Mouse (Mus musculus) liver, embryonic 15.5 days (tissue): ENCODE results near the gene Rsph6a. TPM values are rescaled to one million over a fixed set of nuclear protein-coding genes. Genes with fewer than 3 reads are reported as not detected.

Source experiments
- ATAC-seq: fragments of 200-750 bp; cut with Nextera tagmentation; 2 replicates; pipeline ENCODE4 v1.8.0; 2017; ENCODE audit warnings: moderate number of reproducible peaks, mild to moderate bottlenecking, moderate library complexity; ENCODE audit not compliant: insufficient read depth
- H3K27ac ChIP-seq: fragments of 300-500 bp; sonication (generic); replicated peaks from 2 replicates; pipeline ENCODE4 v1.5.1; 2015; ENCODE audit warnings: mild to moderate bottlenecking, inconsistent platforms
- H3K27me3 ChIP-seq: fragments of 300-500 bp; sonication (generic); 2 replicates; pipeline ENCODE4 v1.6.1; 2015; ENCODE audit warnings: mild to moderate bottlenecking, inconsistent platforms
- H3K36me3 ChIP-seq: fragments of 300-500 bp; sonication (generic); replicated peaks from 2 replicates; pipeline ENCODE4 v1.6.1; 2015; ENCODE audit warnings: moderate library complexity, mild to moderate bottlenecking, inconsistent platforms
- H3K4me1 ChIP-seq: fragments of 300-500 bp; sonication (generic); replicated peaks from 2 replicates; pipeline ENCODE4 v1.6.1; 2015; ENCODE audit warnings: inconsistent platforms
- H3K4me2 ChIP-seq: fragments of 300-500 bp; sonication (generic); 2 replicates; pipeline ENCODE4 v1.6.1; 2015; ENCODE audit warnings: moderate library complexity, mild to moderate bottlenecking, inconsistent platforms
- H3K4me3 ChIP-seq: fragments of 300-500 bp; sonication (generic); replicated peaks from 2 replicates; pipeline ENCODE4 v1.5.1; 2015; ENCODE audit warnings: mild to moderate bottlenecking, inconsistent platforms
- H3K9ac ChIP-seq: fragments of 300-500 bp; sonication (generic); 2 replicates; pipeline ENCODE4 v1.6.1; 2015; ENCODE audit warnings: moderate library complexity, mild to moderate bottlenecking, inconsistent platforms
- H3K9me3 ChIP-seq: fragments of 300-500 bp; sonication (generic); replicated peaks from 2 replicates; pipeline ENCODE4 v1.6.1; 2016; ENCODE audit warnings: inconsistent platforms
- WGBS: fragments of 180-500 bp; shearing (Covaris S2); methylation state at CpG from one replicate; pipeline ENCODE4 v1.1.7; 2015; ENCODE audit warnings: mixed read lengths; ENCODE audit not compliant: insufficient replicate concordance; 5-methylcytosine and 5-hydroxymethylcytosine counted together
- polyA plus RNA-seq: library from polyadenylated mRNA; unstranded; fragments of >200 nt; fragmentation: Nextera tagmentation; extraction: Ambion mirVana; gene quantifications from 2 replicates; pipeline ENCODE4 v1.2.1, GENCODE M21; 2015

Gene Rsph6a
- polyA plus RNA-seq, 1 experiment from 2014 or later, result not detected

DNA sequence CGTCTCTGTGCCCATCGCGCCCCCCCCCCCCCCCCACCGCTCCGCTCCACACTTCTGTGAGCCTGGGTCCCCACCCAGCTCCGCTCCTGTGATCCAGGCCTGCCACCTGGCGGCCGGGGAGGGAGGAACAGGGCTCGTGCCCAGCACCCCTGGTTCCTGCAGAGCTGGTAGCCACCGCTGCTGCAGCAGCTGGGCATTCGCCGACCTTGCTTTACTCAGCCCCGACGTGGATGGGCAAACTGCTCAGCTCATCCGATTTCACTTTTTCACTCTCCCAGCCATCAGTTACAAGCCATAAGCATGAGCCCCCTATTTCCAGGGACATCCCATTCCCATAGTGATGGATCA, 38.7 kb downstream of the Rsph6a start:
- no peaks in the 10 kb centered on the region for H3K9me3 ChIP-seq
- peak; percentile 61 for ATAC-seq
- peak overlapping the region; percentile 60; the same call in 1 of the 2 replicates for H3K9ac ChIP-seq
- H3K4me3 ChIP-seq, result peak overlapping the region; percentile 67
- H3K36me3 ChIP-seq, result no peaks in the 10 kb centered on the region
- H3K4me2 ChIP-seq, result peak overlapping the region; percentile 96
- 3% methylated on average over 13 of the region's 15 CpGs for WGBS
- H3K27me3 ChIP-seq, result peaks cover 98% of the 10 kb centered on the region
- H3K4me1 ChIP-seq, result peaks cover 59% of the 10 kb centered on the region
- peak overlapping the region; percentile 55 for H3K27ac ChIP-seq

DNA sequence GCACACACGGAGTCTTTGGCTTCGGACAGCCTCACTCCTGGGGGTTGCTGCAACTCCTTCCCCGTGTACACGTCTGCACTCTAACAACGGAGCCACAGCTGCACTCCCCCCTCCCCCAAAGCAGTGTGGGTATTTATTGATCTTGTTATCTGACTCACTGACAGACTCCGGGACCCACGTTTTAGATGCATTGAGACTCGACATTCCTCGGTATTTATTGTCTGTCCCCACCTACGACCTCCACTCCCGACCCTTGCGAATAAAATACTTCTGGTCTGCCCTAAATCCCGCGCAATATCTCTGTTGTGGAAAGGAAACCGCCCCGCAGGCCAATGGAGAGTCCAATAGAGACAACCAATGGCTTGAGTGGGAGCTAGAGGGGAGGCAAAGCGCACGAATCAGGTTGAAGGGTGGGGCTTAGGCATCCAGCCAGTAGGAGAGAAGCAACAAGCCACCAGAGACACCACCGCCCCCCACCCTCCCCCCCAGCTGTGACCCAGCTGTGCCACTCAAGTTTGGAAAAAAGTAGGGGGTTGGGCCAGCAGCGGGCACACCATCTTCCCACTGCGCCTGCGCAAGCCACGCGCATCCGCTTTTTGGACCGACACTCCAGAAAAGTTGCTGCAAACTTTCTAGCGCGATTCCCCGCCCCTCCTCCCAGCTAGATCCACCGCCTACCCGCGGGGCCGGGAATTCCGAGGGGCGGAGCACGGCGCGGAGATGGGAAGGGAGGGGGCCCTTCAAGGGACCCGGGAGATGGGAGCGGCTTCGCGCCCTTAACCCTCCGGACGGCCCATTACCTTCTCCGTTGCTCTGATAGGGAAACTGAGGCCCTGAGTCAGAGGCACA, 39.3 kb downstream of the Rsph6a start:
- Histone ChIP-seq H3K27ac (peak overlapping the region; percentile 84), H3K9ac (peak overlapping the region; percentile 60), H3K36me3 (no peaks in the 10 kb centered on the region), H3K27me3 (peaks cover 96% of the 10 kb centered on the region), H3K4me2 (peak overlapping the region; percentile 96), H3K9me3 (no peaks in the 10 kb centered on the region), H3K4me3 (peak overlapping the region; percentile 67), H3K4me1 (peaks cover 59% of the 10 kb centered on the region)
- under 1% methylated on average over 45 of the region's 45 CpGs for WGBS
- ATAC-seq, result peak; percentile 79

- 1% methylated on average over 32 of the region's 36 CpGs for WGBS
- Histone ChIP-seq H3K27me3 (peaks cover 96% of the 10 kb centered on the region), H3K4me1 (peaks cover 59% of the 10 kb centered on the region), H3K36me3 (no peaks in the 10 kb centered on the region), H3K4me2 (peak within 1 kb of the TSS; percentile 96), H3K9me3 (no peaks in the 10 kb centered on the region), H3K9ac (peak within 1 kb of the TSS; percentile 60), H3K27ac (peak within 1 kb of the TSS; percentile 84), H3K4me3 (peak within 1 kb of the TSS; percentile 67)
- no peak for ATAC-seq
Measured at GRCm38 (mm10) chr7:19094471-19094825, 40.0 kb downstream of the Rsph6a start, which contains the start of gene Six5. Gene Six5 (plus strand): TSS chr7:19094594.

DNA sequence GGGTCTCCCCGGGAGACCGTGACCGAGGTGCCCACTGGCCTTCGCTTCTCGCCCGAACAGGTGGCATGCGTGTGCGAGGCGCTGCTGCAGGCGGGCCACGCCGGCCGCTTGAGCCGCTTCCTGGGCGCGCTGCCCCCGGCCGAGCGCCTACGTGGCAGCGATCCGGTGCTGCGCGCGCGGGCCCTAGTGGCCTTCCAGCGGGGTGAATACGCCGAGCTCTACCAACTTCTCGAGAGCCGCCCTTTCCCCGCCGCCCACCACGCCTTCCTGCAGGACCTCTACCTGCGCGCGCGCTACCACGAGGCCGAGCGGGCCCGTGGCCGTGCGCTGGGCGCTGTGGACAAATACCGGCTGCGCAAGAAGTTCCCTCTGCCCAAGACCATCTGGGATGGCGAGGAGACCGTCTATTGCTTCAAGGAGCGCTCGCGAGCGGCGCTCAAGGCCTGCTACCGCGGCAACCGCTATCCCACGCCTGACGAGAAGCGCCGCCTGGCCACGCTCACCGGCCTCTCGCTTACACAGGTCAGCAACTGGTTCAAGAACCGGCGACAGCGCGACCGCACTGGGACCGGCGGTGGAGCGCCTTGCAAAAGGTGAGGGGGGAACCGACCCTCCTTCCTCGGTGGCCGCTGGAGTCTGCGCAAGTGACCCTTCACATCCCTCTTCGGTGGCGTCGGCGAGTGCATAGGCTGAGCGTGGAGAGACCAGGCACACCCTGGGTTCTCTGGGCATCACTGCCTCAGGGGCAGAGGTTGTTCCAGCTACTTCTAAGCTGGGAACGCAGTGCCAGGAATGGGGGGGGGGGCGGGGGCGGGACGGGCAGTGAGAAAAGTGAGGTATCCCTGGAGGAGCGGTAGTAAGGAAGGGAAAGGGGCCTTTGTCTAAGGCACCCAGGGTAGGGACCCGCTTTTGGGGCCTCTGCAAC, 40.6 kb downstream of the Rsph6a start:
- Histone ChIP-seq H3K4me2 (peak overlapping the region; percentile 96), H3K36me3 (no peaks in the 10 kb centered on the region), H3K4me1 (peaks cover 59% of the 10 kb centered on the region), H3K27ac (peak overlapping the region; percentile 84), H3K9ac (peak overlapping the region; percentile 60), H3K9me3 (no peaks in the 10 kb centered on the region), H3K4me3 (peak overlapping the region; percentile 67), H3K27me3 (peaks cover 95% of the 10 kb centered on the region)
- under 1% methylated on average over 87 of the region's 87 CpGs for WGBS
- ATAC-seq, result no peak

GRCm38 (mm10) chr7:19095751-19096110, 41.2 kb downstream of the Rsph6a start:
- 4% methylated on average over 19 of the region's 19 CpGs for WGBS
- peaks cover 59% of the 10 kb centered on the region for H3K4me1 ChIP-seq
- H3K4me2 ChIP-seq, result peak overlapping the region; percentile 96
- no peaks in the 10 kb centered on the region for H3K9me3 ChIP-seq
- no peak overlapping the region; the same call in 1 of the 2 replicates for H3K27ac ChIP-seq
- peaks cover 95% of the 10 kb centered on the region for H3K27me3 ChIP-seq
- no peak overlapping the region for H3K9ac ChIP-seq
- no peak for ATAC-seq
- peak overlapping the region; percentile 67 for H3K4me3 ChIP-seq
- no peaks in the 10 kb centered on the region for H3K36me3 ChIP-seq

- no peak overlapping the region for H3K4me3 ChIP-seq
- H3K36me3 ChIP-seq, result no peaks in the 10 kb centered on the region
- peaks cover 59% of the 10 kb centered on the region for H3K4me1 ChIP-seq
- H3K4me2 ChIP-seq, result peak overlapping the region; percentile 96
- H3K9ac ChIP-seq, result no peak overlapping the region
- whole genome bisulfite sequencing, result 42% methylated on average over 5 of the region's 5 CpGs
- peaks cover 88% of the 10 kb centered on the region for H3K27me3 ChIP-seq
- ATAC-seq, result no peak
- H3K27ac ChIP-seq, result no peak overlapping the region
- H3K9me3 ChIP-seq, result no peaks in the 10 kb centered on the region
Measured at GRCm38 (mm10) chr7:19096421-19096976, 42.0 kb downstream of the Rsph6a start.

DNA sequence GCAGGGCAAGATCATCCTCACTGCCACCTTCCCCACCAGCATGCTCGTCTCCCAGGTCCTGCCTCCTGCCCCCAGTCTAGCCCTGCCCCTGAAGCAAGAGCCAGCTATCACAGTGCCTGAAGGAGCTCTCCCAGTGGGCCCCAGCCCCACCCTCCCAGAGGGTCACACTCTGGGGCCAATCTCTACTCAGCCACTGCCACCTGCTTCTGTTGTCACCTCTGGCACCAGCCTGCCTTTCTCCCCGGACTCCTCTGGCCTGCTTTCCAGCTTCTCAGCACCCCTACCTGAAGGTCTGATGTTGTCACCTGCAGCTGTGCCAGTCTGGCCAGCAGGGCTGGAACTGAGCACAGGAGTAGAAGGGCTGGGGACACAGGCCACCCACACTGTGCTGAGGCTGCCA, 42.7 kb downstream of the Rsph6a start:
- Histone ChIP-seq H3K27ac (no peak overlapping the region), H3K4me1 (peaks cover 53% of the 10 kb centered on the region), H3K9me3 (no peaks in the 10 kb centered on the region), H3K36me3 (no peaks in the 10 kb centered on the region), H3K4me3 (no peak overlapping the region), H3K9ac (no peak overlapping the region), H3K27me3 (peaks cover 81% of the 10 kb centered on the region), H3K4me2 (no peak overlapping the region)
- WGBS, result 27% methylated on average over 2 of the region's 2 CpGs
- no peak for ATAC-seq

- ATAC-seq, result no peak
- peaks cover 77% of the 10 kb centered on the region for H3K27me3 ChIP-seq
- no peaks in the 10 kb centered on the region for H3K36me3 ChIP-seq
- H3K4me2 ChIP-seq, result no peak overlapping the region
- H3K9ac ChIP-seq, result no peak overlapping the region
- no peak overlapping the region for H3K27ac ChIP-seq
- H3K4me3 ChIP-seq, result no peak overlapping the region
- peaks cover 47% of the 10 kb centered on the region for H3K4me1 ChIP-seq
- no peaks in the 10 kb centered on the region for H3K9me3 ChIP-seq
Measured at GRCm38 (mm10) chr7:19097863-19098262, 43.4 kb downstream of the Rsph6a start.

DNA sequence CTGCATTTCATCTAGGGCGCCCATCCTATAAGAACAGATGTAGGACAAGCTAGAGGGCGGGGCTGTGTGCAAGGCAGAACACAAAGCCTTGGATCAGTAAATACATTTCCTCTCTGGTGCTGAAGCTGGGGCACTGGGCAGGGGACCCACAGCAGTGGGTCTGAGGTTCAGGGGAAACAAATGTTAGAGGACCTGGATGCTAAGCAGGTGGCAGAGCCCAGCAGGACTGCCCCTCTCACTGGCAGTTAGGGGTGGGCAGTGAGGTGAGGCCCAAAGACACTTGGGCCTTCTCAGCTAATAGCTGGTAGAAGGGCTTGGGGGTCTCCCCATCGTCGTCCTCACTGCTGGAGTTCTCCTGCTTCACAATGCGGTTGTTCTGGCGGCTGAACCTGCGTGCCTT, 44.3 kb downstream of the Rsph6a start:
- peaks cover 37% of the 10 kb centered on the region for H3K4me1 ChIP-seq
- no peak for ATAC-seq
- H3K4me2 ChIP-seq, result no peak overlapping the region
- H3K9me3 ChIP-seq, result no peaks in the 10 kb centered on the region
- no peaks in the 10 kb centered on the region for H3K36me3 ChIP-seq
- no peak overlapping the region for H3K9ac ChIP-seq
- WGBS, result 55% methylated on average over 7 of the region's 7 CpGs
- no peak overlapping the region for H3K27ac ChIP-seq
- no peak overlapping the region for H3K4me3 ChIP-seq
- H3K27me3 ChIP-seq, result peaks cover 77% of the 10 kb centered on the region

- no peak overlapping the region for H3K27ac ChIP-seq
- H3K4me1 ChIP-seq, result peaks cover 22% of the 10 kb centered on the region
- H3K4me3 ChIP-seq, result no peak overlapping the region
- 47% methylated on average over 1 of the region's 1 CpGs for WGBS
- H3K27me3 ChIP-seq, result peaks cover 62% of the 10 kb centered on the region
- no peak overlapping the region for H3K4me2 ChIP-seq
- H3K36me3 ChIP-seq, result no peaks in the 10 kb centered on the region
- no peak overlapping the region for H3K9ac ChIP-seq
- no peaks in the 10 kb centered on the region for H3K9me3 ChIP-seq
- no peak for ATAC-seq
Measured at GRCm38 (mm10) chr7:19100290-19100689, 45.8 kb downstream of the Rsph6a start.

GRCm38 (mm10) chr7:19103741-19104140, 49.3 kb downstream of the Rsph6a start:
- H3K9me3 ChIP-seq, result no peaks in the 10 kb centered on the region
- 0 out of 2 replicates have a peak, but pooled peaks cover 3% of the 10 kb centered on the region for H3K4me1 ChIP-seq
- no peak overlapping the region for H3K4me2 ChIP-seq
- peaks cover 42% of the 10 kb centered on the region for H3K27me3 ChIP-seq
- no peaks in the 10 kb centered on the region for H3K36me3 ChIP-seq
- ATAC-seq, result no peak
- H3K27ac ChIP-seq, result no peak overlapping the region
- H3K4me3 ChIP-seq, result no peak overlapping the region
- no peak overlapping the region for H3K9ac ChIP-seq
